Mouse (Mus musculus) brain, embryonic 18.5 days (tissue): Measurements from ENCODE around the gene Krt42.
"Not testable (repeated sequence)": the region's sequence is repeated elsewhere in the genome, so short reads cannot be mapped to it uniquely, and the experiment has no call there.

Source experiments
- DNase-seq: peaks from one replicate; pipeline ENCODE4 v3.0.0-alpha.2; 2012; ENCODE audit warnings: low read depth, low spot score

Gene Krt42

GRCm38 (mm10) chr11:100278759-100279158, 9.1 kb upstream of the Krt42 start:
- no peak for DNase-seq

DNA sequence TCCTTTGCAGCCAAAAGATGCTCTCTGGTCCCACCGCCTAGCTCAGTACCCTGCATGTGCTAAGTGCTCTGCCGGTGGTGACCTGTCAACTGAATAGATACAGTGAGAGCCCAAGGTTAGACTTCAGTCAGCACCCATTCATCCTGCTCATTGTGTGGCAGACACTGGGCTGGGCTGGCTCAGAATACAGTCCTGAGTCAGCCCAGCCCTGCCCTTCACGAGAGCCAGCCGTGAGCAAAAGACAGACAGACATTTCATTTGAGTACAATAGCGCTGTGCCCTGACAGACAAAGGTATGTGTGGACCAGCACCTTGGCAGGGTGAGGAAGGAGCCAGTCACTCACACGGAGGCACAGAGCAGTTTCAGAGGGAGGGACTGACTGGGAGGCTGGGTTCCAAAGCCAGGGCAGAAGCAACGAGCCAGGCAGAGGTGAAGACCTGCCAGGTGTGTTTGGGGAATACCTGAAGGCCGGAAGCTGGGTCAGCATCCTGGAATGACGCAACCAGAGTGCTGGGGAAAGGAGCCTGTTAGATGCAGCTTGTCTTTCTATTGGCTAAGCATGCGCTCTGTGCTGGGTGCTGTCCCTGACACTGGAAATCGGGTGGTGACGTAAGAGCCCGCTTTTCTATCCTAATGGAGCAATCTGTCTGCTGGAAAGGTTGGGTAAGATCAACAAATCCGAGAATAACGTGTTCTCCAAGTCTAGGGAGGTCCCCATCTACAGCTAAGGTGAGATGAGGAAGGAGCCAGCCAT, 8.2 kb upstream of the Krt42 start:
- DNase-seq: no peak

- no peak for DNase-seq
These were observed 5.8 kb upstream of the Krt42 start for GRCm38 (mm10) chr11:100275466-100275865.

DNA sequence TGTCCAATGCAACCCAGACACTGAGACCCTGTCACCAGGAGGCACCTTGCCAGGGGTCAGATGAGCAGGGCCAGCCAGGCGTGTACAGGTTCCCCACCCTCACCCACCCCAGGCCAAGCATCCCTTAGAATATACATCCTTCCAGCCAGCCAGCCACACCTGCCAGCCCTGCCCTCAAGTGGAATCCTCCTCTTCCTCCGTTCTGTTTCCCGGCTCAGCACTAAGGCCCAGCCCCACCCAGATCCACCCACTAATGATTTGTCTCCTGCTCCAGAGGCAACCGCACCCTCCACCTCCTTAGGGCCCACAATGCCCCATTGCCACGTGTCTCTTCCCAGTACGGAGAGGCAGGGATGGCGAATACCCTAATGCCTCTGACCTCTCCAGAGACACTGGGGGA, 5.0 kb upstream of the Krt42 start:
- no peak for DNase-seq

GRCm38 (mm10) chr11:100271878-100272277, 2.2 kb upstream of the Krt42 start:
- no peak for DNase-seq

DNA sequence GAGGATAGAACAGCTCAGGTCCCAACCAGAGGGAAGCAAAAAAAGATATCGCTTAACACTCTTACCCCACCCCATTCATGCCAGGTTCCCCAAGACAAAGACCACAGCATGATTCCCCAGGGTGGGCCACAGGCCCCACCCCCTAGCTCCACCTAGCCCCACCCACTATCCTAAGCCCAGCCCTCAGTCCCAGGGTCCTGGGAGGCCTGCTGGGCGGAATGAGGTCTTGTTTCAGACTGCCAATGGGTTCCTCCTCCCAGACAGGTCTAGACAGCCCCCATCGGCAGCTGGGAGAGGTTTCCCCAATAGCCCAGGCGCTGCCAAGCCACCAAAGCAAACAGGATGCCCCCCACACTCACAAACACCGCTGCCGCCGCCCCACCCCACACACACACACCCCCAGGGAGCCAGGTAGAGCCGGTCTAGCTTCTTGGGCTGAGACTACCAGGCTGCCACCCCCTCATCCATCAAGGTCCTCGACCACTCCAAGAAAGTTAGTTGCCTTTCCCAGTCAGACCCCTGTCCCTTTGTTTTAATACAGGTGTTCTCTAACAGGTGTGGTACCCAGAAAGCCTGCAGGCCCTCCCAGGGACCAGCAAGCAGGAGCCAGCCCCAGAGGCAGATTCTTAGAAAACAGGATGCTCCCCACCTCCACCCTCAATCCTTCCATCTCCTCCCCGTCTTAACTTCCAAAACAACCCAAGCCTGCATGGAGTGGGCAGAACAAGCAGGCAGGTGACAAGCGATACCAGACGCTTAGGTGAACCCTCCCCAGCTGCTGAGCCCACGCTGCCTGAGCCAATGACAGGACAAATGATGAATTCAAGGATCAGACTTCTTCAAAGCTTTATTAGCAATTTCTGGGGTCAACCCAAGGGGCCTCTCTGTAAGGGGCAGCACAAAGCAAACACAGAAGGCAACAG, 7.4 kb downstream of the Krt42 start:
- no peak for DNase-seq

GRCm38 (mm10) chr11:100261235-100261605, 8.5 kb downstream of the Krt42 start:
- no peak for DNase-seq

- no peak for DNase-seq
These were observed 9.0 kb downstream of the Krt42 start, which contains the start of gene Krt17 for GRCm38 (mm10) chr11:100260514-100261234. TSS of gene Krt17 (minus strand) at chr11:100261029.

GRCm38 (mm10) chr11:100259079-100259478, 10.6 kb downstream of the Krt42 start:
- no peak for DNase-seq

GRCm38 (mm10) chr11:100257967-100258366, 11.7 kb downstream of the Krt42 start:
- DNase-seq: no peak

GRCm38 (mm10) chr11:100255514-100255913, 14.2 kb downstream of the Krt42 start:
- no peak for DNase-seq

DNA sequence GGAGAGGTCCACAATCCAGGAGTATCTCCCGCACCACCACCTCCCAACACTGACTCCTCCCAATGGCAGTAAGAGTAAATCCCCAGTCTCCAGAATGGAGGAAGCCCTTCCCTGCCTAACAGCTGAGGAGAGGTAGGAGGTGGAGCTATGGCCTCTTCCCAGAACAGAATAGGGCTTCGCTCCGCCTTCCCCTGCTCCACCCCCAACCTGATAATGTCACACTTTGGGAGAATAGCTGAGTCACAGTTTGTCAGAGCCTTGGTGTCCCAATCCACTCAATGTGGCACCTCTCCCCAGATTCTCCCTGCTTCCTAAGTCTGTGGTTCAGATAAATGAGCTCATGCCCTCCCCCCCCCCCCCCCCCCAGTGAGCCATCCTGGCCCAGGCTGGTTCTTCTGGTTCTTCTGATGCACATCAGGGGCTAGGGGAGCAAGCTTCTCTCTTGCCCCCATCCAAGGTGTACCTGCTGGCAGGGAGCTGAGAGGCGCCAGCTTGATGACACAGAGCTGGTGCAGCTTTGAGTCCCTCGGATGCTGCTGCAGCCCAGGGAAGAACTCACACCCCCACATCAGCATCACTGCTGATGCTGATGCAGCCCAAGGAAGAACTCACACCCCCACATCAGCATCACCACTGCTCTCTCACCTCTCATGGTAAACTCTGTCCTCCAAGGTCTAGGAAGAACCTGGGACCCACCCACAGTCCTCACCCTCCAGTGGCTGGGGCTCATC, 15.1 kb downstream of the Krt42 start:
- DNase-seq: no peak

GRCm38 (mm10) chr11:100248852-100249465, 20.7 kb downstream of the Krt42 start, which contains the start of gene Krt16:
TSS of gene Krt16 (minus strand) at chr11:100248902.
- no peak for DNase-seq

- DNase-seq: not testable (repeated sequence)
These were observed 23.2 kb downstream of the Krt42 start for GRCm38 (mm10) chr11:100246471-100246870.

- DNase-seq: not testable (repeated sequence)
These were observed 29.4 kb downstream of the Krt42 start for GRCm38 (mm10) chr11:100240272-100240671.

GRCm38 (mm10) chr11:100221741-100222140, 47.9 kb downstream of the Krt42 start:
- DNase-seq: no peak

DNA sequence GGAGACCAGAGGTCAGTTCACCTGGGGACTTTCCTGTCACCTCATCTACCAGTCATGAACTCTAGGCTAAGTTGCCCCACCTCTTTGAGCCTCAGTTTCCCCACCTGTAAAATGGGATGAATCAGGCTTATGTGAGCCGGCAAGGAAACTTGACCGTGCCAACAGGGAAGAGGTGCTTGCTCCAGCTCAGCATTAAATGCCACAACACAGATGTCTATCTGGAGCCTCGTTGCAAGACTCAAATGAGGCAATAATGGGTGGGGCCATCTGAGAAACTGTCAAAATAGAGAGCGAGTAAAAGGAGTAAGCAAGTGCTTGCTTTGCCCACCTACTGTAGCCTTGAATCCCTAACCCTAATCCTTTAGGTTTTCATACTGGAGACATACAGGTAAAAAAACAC, 50.4 kb downstream of the Krt42 start:
- DNase-seq: no peak
